Mouse (Mus musculus) myocyte (in vitro differentiated cells): ENCODE data around the gene Apod.

Experiments
- E2F4 ChIP-seq: IDR thresholded peaks from one replicate; pipeline ENCODE4 v1.6.1; 2011; ENCODE audit warnings: mild to moderate bottlenecking, control low read depth, moderate library complexity; ENCODE audit not compliant: insufficient read depth
- MYOG ChIP-seq, 3 experiments: IDR thresholded peaks; one replicate each; pipeline ENCODE4 v1.6.1; 2011; ENCODE audit warnings: control low read depth in 2 of 3, low read depth in 2 of 3, mild to moderate bottlenecking in 2 of 3; ENCODE audit not compliant: insufficient read length in 2 of 3, control insufficient read depth in 1 of 3, insufficient read depth in 1 of 3
- POLR2A ChIP-seq: IDR thresholded peaks from one replicate; pipeline ENCODE4 v1.6.1; 2011; ENCODE audit warnings: low read depth, mild to moderate bottlenecking, control low read depth, moderate library complexity; ENCODE audit not compliant: insufficient read length
- POLR2AphosphoS2 ChIP-seq: IDR thresholded peaks from one replicate; pipeline ENCODE4 v1.6.1; 2011; ENCODE audit warnings: low read depth, control low read depth; ENCODE audit not compliant: insufficient read length
- TCF12 ChIP-seq: IDR thresholded peaks from one replicate; pipeline ENCODE4 v1.6.1; 2011; ENCODE audit warnings: mild to moderate bottlenecking, control low read depth; ENCODE audit not compliant: poor library complexity, insufficient read depth, severe bottlenecking

GRCm38 (mm10) chr16:31276962-31277361 is 37.6 kb downstream of the Apod start:
- TF ChIP-seq POLR2A, result no peak
- no peak for TF ChIP-seq POLR2AphosphoS2
- no peak for TF ChIP-seq E2F4
- TF ChIP-seq TCF12, result no peak
- TF ChIP-seq MYOG (IDR thresholded peaks at IDR 0.05; ENCODE audit: control insufficient read depth in 1 of 3, insufficient read depth in 1 of 3, insufficient read length in 2 of 3, low read depth in 2 of 3), result no peak
